Mouse (Mus musculus): ENCODE results near the gene Mgat5.

Mgat5 gene

GRCm38 (mm10) chr1:127500219-127500618 lies 295.4 kb downstream of the Mgat5 start:
- DNase-seq (ENCODE audit: low read depth, low spot score): peak; percentile 85

GRCm38 (mm10) chr1:127500701-127501100 lies 295.9 kb downstream of the Mgat5 start:
- DNase-seq (ENCODE audit: low read depth, low spot score): no peak

- DNase-seq (ENCODE audit: low read depth, low spot score): peak; percentile 83
Observed at GRCm38 (mm10) chr1:127507042-127507650, 302.3 kb downstream of the Mgat5 start.

- no peak for DNase-seq (ENCODE audit: low read depth, low spot score)
Observed at GRCm38 (mm10) chr1:127508067-127508739, 303.4 kb downstream of the Mgat5 start.

GRCm38 (mm10) chr1:127508921-127509320 lies 304.1 kb downstream of the Mgat5 start:
- no peak for DNase-seq (ENCODE audit: low read depth, low spot score)

GRCm38 (mm10) chr1:127511362-127511761 lies 306.5 kb downstream of the Mgat5 start:
- DNase-seq (ENCODE audit: low read depth, low spot score): no peak

- no peak for DNase-seq (ENCODE audit: low read depth, low spot score)
Observed at GRCm38 (mm10) chr1:127512709-127513108, 307.9 kb downstream of the Mgat5 start.

- no peak for DNase-seq (ENCODE audit: low read depth, low spot score)
Observed at GRCm38 (mm10) chr1:127513140-127513539, 308.3 kb downstream of the Mgat5 start.

GRCm38 (mm10) chr1:127513664-127514063 lies 308.8 kb downstream of the Mgat5 start:
- no peak for DNase-seq (ENCODE audit: low read depth, low spot score)

GRCm38 (mm10) chr1:127514479-127514878 lies 309.7 kb downstream of the Mgat5 start:
- DNase-seq (ENCODE audit: low read depth, low spot score): no peak

- DNase-seq (ENCODE audit: low read depth, low spot score): no peak
Observed at GRCm38 (mm10) chr1:127514888-127515287, 310.1 kb downstream of the Mgat5 start.

- DNase-seq (ENCODE audit: low read depth, low spot score): no peak
Observed at GRCm38 (mm10) chr1:127523364-127523763, 318.5 kb downstream of the Mgat5 start.

GRCm38 (mm10) chr1:127530849-127531580 lies 326.2 kb downstream of the Mgat5 start:
- DNase-seq (ENCODE audit: low read depth, low spot score): peak; percentile 24

GRCm38 (mm10) chr1:127531723-127532122 lies 326.9 kb downstream of the Mgat5 start:
- DNase-seq (ENCODE audit: low read depth, low spot score): no peak

GRCm38 (mm10) chr1:127536448-127536847 lies 331.6 kb downstream of the Mgat5 start:
- no peak for DNase-seq (ENCODE audit: low read depth, low spot score)

GRCm38 (mm10) chr1:127537204-127538038 lies 332.6 kb downstream of the Mgat5 start:
- peak; percentile 26 for DNase-seq (ENCODE audit: low read depth, low spot score)

Data from ZHBTc4 (cell line).